Mouse (Mus musculus): ENCODE measurements around the gene Atp6v0e. TPM values are rescaled to one million over a fixed set of nuclear protein-coding genes. Genes with fewer than 3 reads are reported as not detected.

The Atp6v0e gene
- polyA plus RNA-seq, 1 experiment = 590 TPM

- DNase-seq (ENCODE audit: low read depth) = no peak
Measured at GRCm38 (mm10) chr17:26681276-26681675, 18.2 kb downstream of the Atp6v0e start.

- no peak for DNase-seq (ENCODE audit: low read depth)
Measured at GRCm38 (mm10) chr17:26686334-26687000, 23.4 kb downstream of the Atp6v0e start.

GRCm38 (mm10) chr17:26688795-26689735 lies 26.0 kb downstream of the Atp6v0e start:
- no peak for DNase-seq (ENCODE audit: low read depth)

GRCm38 (mm10) chr17:26689810-26690209 lies 26.8 kb downstream of the Atp6v0e start:
- no peak for DNase-seq (ENCODE audit: low read depth)

- DNase-seq (ENCODE audit: low read depth) = no peak
Measured at GRCm38 (mm10) chr17:26690236-26690635, 27.2 kb downstream of the Atp6v0e start.

GRCm38 (mm10) chr17:26691110-26691509 lies 28.1 kb downstream of the Atp6v0e start:
- no peak for DNase-seq (ENCODE audit: low read depth)

GRCm38 (mm10) chr17:26693424-26693823 lies 30.4 kb downstream of the Atp6v0e start:
- no peak for DNase-seq (ENCODE audit: low read depth)

GRCm38 (mm10) chr17:26694171-26694570 lies 31.1 kb downstream of the Atp6v0e start:
- no peak for DNase-seq (ENCODE audit: low read depth)

GRCm38 (mm10) chr17:26695193-26695592 lies 32.2 kb downstream of the Atp6v0e start:
- no peak for DNase-seq (ENCODE audit: low read depth)

- DNase-seq (ENCODE audit: low read depth) = no peak
Measured at GRCm38 (mm10) chr17:26698846-26699245, 35.8 kb downstream of the Atp6v0e start.

GRCm38 (mm10) chr17:26699819-26700616 lies 37.0 kb downstream of the Atp6v0e start:
- DNase-seq (ENCODE audit: low read depth) = no peak

- no peak for DNase-seq (ENCODE audit: low read depth)
Measured at GRCm38 (mm10) chr17:26701565-26701964, 38.5 kb downstream of the Atp6v0e start.

- no peak for DNase-seq (ENCODE audit: low read depth)
Measured at GRCm38 (mm10) chr17:26702621-26703020, 39.6 kb downstream of the Atp6v0e start.

GRCm38 (mm10) chr17:26703671-26704070 lies 40.6 kb downstream of the Atp6v0e start:
- DNase-seq (ENCODE audit: low read depth) = no peak

- no peak for DNase-seq (ENCODE audit: low read depth)
Measured at GRCm38 (mm10) chr17:26705463-26706359, 42.7 kb downstream of the Atp6v0e start.

GRCm38 (mm10) chr17:26707066-26707465 lies 44.0 kb downstream of the Atp6v0e start:
- no peak for DNase-seq (ENCODE audit: low read depth)

- no peak for DNase-seq (ENCODE audit: low read depth)
Measured at GRCm38 (mm10) chr17:26708499-26708898, 45.5 kb downstream of the Atp6v0e start.

- DNase-seq (ENCODE audit: low read depth) = no peak
Measured at GRCm38 (mm10) chr17:26708993-26709590, 46.1 kb downstream of the Atp6v0e start.

GRCm38 (mm10) chr17:26710049-26710448 lies 47.0 kb downstream of the Atp6v0e start:
- no peak for DNase-seq (ENCODE audit: low read depth)

- DNase-seq (ENCODE audit: low read depth) = peak; percentile 42
Measured at GRCm38 (mm10) chr17:26715271-26715758, 52.3 kb downstream of the Atp6v0e start, which contains the start of gene Crebrf. Gene Crebrf, plus strand, starts transcription at chr17:26715650.
